Mouse (Mus musculus): ENCODE measurements around the gene Dcaf10. TPM values are rescaled to one million over a fixed set of nuclear protein-coding genes. Genes with fewer than 3 reads are reported as not detected.

Dcaf10 gene
- polyA plus RNA-seq, 1 experiment from 2014 or later = 15.0 TPM

- H3K9me3 ChIP-seq (ENCODE audit: control insufficient read depth, low read length) = no peaks in the 10 kb centered on the region
- peak overlapping the region; percentile 58 to 68 for H3K27ac ChIP-seq (replicated peaks in 1 of 2; ENCODE audit: control insufficient read depth in 1 of 2, insufficient read depth in 1 of 2, low read depth in 2 of 2, low read length in 2 of 2)
- no peak for ATAC-seq (ENCODE audit: insufficient number of reproducible peaks, insufficient read depth, low FRiP score, low read depth)
- H3K36me3 ChIP-seq (ENCODE audit: control insufficient read depth, insufficient read depth, low read length) = peaks cover 19% of the 10 kb centered on the region; the same call in 1 of the 2 replicates
- H3K9ac ChIP-seq (ENCODE audit: low read length) = peak overlapping the region; percentile 42; the same call in 1 of the 2 replicates
- peaks cover 19 to 35% of the 10 kb centered on the region in 2 experiments for H3K4me1 ChIP-seq (ENCODE audit: control insufficient read depth in 2 of 2, insufficient read depth in 2 of 2, low read length in 2 of 2)
- no peaks in the 10 kb centered on the region for H3K27me3 ChIP-seq (ENCODE audit: control insufficient read depth, insufficient read depth, low read length)
- H3K4me3 ChIP-seq (ENCODE audit: control insufficient read depth in 1 of 2, insufficient read depth in 1 of 2, low read depth in 1 of 2, low read length in 2 of 2) = no peak overlapping the region
- H3K4me2 ChIP-seq (ENCODE audit: low read length) = no peak overlapping the region
- WGBS = 54% methylated on average over 10 of the region's 10 CpGs
Observed at GRCm38 (mm10) chr4:45422640-45423039, 80.7 kb downstream of the Dcaf10 start.

- H3K4me3 ChIP-seq (ENCODE audit: control insufficient read depth in 1 of 2, insufficient read depth in 1 of 2, low read depth in 1 of 2, low read length in 2 of 2) = no peak overlapping the region
- no peaks in the 10 kb centered on the region for H3K9me3 ChIP-seq (ENCODE audit: control insufficient read depth, low read length)
- H3K27ac ChIP-seq (replicated peaks in 1 of 2; ENCODE audit: control insufficient read depth in 1 of 2, insufficient read depth in 1 of 2, low read depth in 2 of 2, low read length in 2 of 2) = peak overlapping the region in 1 of 2 experiments; percentile 68; a peak in 1 of 4 replicates
- ATAC-seq (ENCODE audit: insufficient number of reproducible peaks, insufficient read depth, low FRiP score, low read depth) = no peak
- H3K36me3 ChIP-seq (ENCODE audit: control insufficient read depth, insufficient read depth, low read length) = peaks cover 19% of the 10 kb centered on the region; the same call in 1 of the 2 replicates
- peaks cover 19 to 29% of the 10 kb centered on the region in 2 experiments for H3K4me1 ChIP-seq (ENCODE audit: control insufficient read depth in 2 of 2, insufficient read depth in 2 of 2, low read length in 2 of 2)
- WGBS = 41% methylated on average over 8 of the region's 8 CpGs
- no peak overlapping the region for H3K4me2 ChIP-seq (ENCODE audit: low read length)
- no peaks in the 10 kb centered on the region for H3K27me3 ChIP-seq (ENCODE audit: control insufficient read depth, insufficient read depth, low read length)
- H3K9ac ChIP-seq (ENCODE audit: low read length) = no peak overlapping the region; the same call in 1 of the 2 replicates
Observed at GRCm38 (mm10) chr4:45423406-45423805, 81.5 kb downstream of the Dcaf10 start.

GRCm38 (mm10) chr4:45426724-45427457, 85.0 kb downstream of the Dcaf10 start:
- peaks cover 32% of the 10 kb centered on the region for H3K36me3 ChIP-seq (ENCODE audit: control insufficient read depth, insufficient read depth, low read length)
- no peaks in the 10 kb centered on the region for H3K27me3 ChIP-seq (ENCODE audit: control insufficient read depth, insufficient read depth, low read length)
- WGBS = 81% methylated on average over 13 of the region's 13 CpGs
- H3K9ac ChIP-seq (ENCODE audit: low read length) = no peak overlapping the region
- ATAC-seq (ENCODE audit: insufficient number of reproducible peaks, insufficient read depth, low FRiP score, low read depth) = no peak
- no peaks in the 10 kb centered on the region for H3K9me3 ChIP-seq (ENCODE audit: control insufficient read depth, low read length)
- H3K4me1 ChIP-seq (ENCODE audit: control insufficient read depth in 2 of 2, insufficient read depth in 2 of 2, low read length in 2 of 2) = peaks cover 13 to 24% of the 10 kb centered on the region in 2 experiments; a peak in 3 of 4 replicates
- no peak overlapping the region for H3K4me3 ChIP-seq (ENCODE audit: control insufficient read depth in 1 of 2, insufficient read depth in 1 of 2, low read depth in 1 of 2, low read length in 2 of 2)
- H3K27ac ChIP-seq (replicated peaks in 1 of 2; ENCODE audit: control insufficient read depth in 1 of 2, insufficient read depth in 1 of 2, low read depth in 2 of 2, low read length in 2 of 2) = no peak overlapping the region
- no peak overlapping the region for H3K4me2 ChIP-seq (ENCODE audit: low read length)

Small RNAs within 50 kb of the gene (microRNA-seq; reads per million reads assigned to microRNA genes)
- gene Gm25692 = not detected

Other genes with a start within 250 kb of the Dcaf10 start
- 247 and 250 TPM in 2 replicates for gene Tomm5, start 234.0 kb upstream of the Dcaf10 start, polyA plus RNA-seq (2014; fragmentation: Nextera tagmentation; extraction: Ambion mirVana)
- 2.5 and 2.6 TPM in 2 replicates for gene Frmpd1, start 157.2 kb upstream of the Dcaf10 start, polyA plus RNA-seq (2014; fragmentation: Nextera tagmentation; extraction: Ambion mirVana)
- gene Trmt10b, start 45.0 kb upstream of the Dcaf10 start, polyA plus RNA-seq (2014; fragmentation: Nextera tagmentation; extraction: Ambion mirVana) = 10.1 and 10.6 TPM in 2 replicates
- gene Exosc3, start 631 bp downstream of the Dcaf10 start, polyA plus RNA-seq (2014; fragmentation: Nextera tagmentation; extraction: Ambion mirVana) = 30.9 and 32.3 TPM in 2 replicates
- gene Slc25a51, start 66.7 kb downstream of the Dcaf10 start, polyA plus RNA-seq (2014; fragmentation: Nextera tagmentation; extraction: Ambion mirVana) = 74.9 and 77.2 TPM in 2 replicates
- 15.3 and 19.0 TPM in 2 replicates for gene Shb, start 190.4 kb downstream of the Dcaf10 start, polyA plus RNA-seq (2014; fragmentation: Nextera tagmentation; extraction: Ambion mirVana)